Mouse (Mus musculus): ENCODE data around the gene Prss28. TPM values are rescaled to one million over a fixed set of nuclear protein-coding genes. Genes with fewer than 3 reads are reported as not detected.

Prss28 gene
- polyA plus RNA-seq, 1 experiment from 2014 or later, result not detected

DNA sequence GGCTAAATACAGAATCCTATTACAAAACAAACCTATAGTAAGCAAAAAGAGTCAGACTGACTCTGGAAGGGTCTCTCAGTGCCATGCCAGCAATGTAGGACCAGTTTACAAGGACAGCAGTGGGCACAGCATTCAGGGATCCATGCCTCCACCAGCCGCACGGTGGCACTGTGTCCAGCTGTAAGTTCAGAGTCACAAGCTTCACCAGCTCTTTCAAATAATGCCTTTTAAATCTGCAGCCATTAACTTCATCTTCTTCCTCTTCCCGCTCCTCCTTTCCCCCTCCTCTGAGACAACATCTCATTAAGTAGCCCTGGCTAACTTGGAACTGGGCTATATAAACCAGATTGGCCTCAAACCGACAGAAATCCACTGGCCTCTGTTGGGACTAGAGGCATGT lies 19.6 kb upstream of the Prss28 start:
- Histone ChIP-seq H3K9me3 (replicated peaks) (no peaks in the 10 kb centered on the region), H3K9ac (no peak overlapping the region), H3K4me2 (replicated peaks) (no peak overlapping the region), H3K27me3 (0 out of 2 replicates have a peak, but pooled peaks cover 2% of the 10 kb centered on the region), H3K4me1 (no peaks in the 10 kb centered on the region), H3K36me3 (no peaks in the 10 kb centered on the region), H3K4me3 (replicated peaks) (no peak overlapping the region), H3K27ac (replicated peaks) (no peak overlapping the region)
- WGBS, result 17% methylated on average over 4 of the region's 4 CpGs
- no peak for ATAC-seq (ENCODE audit: insufficient number of reproducible peaks, low FRiP score, low TSS enrichment, low read depth)

GRCm38 (mm10) chr17:25290411-25290810 lies 18.0 kb upstream of the Prss28 start:
- H3K4me1 ChIP-seq, result no peaks in the 10 kb centered on the region
- no peak overlapping the region for H3K9ac ChIP-seq
- H3K4me3 ChIP-seq (replicated peaks), result no peak overlapping the region
- no peak for ATAC-seq (ENCODE audit: insufficient number of reproducible peaks, low FRiP score, low TSS enrichment, low read depth)
- H3K9me3 ChIP-seq (replicated peaks), result no peaks in the 10 kb centered on the region
- H3K27me3 ChIP-seq, result 0 out of 2 replicates have a peak, but pooled peaks cover 2% of the 10 kb centered on the region
- 24% methylated on average over 4 of the region's 4 CpGs for WGBS
- H3K4me2 ChIP-seq (replicated peaks), result no peak overlapping the region
- no peaks in the 10 kb centered on the region for H3K36me3 ChIP-seq
- H3K27ac ChIP-seq (replicated peaks), result no peak overlapping the region

- H3K4me2 ChIP-seq (replicated peaks), result no peak overlapping the region
- no peaks in the 10 kb centered on the region for H3K36me3 ChIP-seq
- no peak overlapping the region for H3K9ac ChIP-seq
- 70% methylated on average over 5 of the region's 5 CpGs for WGBS
- no peaks in the 10 kb centered on the region for H3K4me1 ChIP-seq
- no peaks in the 10 kb centered on the region for H3K9me3 ChIP-seq (replicated peaks)
- ATAC-seq (ENCODE audit: insufficient number of reproducible peaks, low FRiP score, low TSS enrichment, low read depth), result no peak
- 0 out of 2 replicates have a peak, but pooled peaks cover 2% of the 10 kb centered on the region for H3K27me3 ChIP-seq
- H3K4me3 ChIP-seq (replicated peaks), result no peak overlapping the region
- no peak overlapping the region for H3K27ac ChIP-seq (replicated peaks)
Observed at GRCm38 (mm10) chr17:25293495-25293894, 15.0 kb upstream of the Prss28 start.

DNA sequence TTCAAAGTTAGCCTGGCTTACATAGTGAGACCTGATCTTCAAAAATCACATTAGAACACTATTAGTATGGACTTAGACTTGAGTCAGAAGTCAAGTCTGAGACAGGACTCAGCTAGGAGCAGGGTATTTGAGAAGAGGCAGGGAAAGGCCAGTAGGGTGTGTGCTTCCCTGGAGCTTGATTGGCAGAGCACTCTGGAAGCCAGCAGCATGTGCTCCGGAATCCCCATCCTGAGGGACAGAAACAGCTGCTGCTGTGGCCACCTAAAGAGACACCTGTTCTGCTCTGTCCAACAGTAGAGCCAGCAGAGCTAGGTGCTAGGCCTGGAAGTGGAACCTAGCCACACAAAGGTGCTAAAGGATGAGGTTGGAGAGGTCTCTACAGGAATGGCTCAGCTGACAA lies 14.3 kb upstream of the Prss28 start:
- no peak overlapping the region for H3K4me2 ChIP-seq (replicated peaks)
- H3K4me1 ChIP-seq, result no peaks in the 10 kb centered on the region
- no peak for ATAC-seq (ENCODE audit: insufficient number of reproducible peaks, low FRiP score, low TSS enrichment, low read depth)
- H3K36me3 ChIP-seq, result no peaks in the 10 kb centered on the region
- H3K4me3 ChIP-seq (replicated peaks), result no peak overlapping the region
- no peaks in the 10 kb centered on the region for H3K9me3 ChIP-seq (replicated peaks)
- H3K27me3 ChIP-seq, result 0 out of 2 replicates have a peak, but pooled peaks cover 2% of the 10 kb centered on the region
- no peak overlapping the region for H3K27ac ChIP-seq (replicated peaks)
- 44% methylated on average over 1 of the region's 1 CpGs for WGBS
- no peak overlapping the region for H3K9ac ChIP-seq

DNA sequence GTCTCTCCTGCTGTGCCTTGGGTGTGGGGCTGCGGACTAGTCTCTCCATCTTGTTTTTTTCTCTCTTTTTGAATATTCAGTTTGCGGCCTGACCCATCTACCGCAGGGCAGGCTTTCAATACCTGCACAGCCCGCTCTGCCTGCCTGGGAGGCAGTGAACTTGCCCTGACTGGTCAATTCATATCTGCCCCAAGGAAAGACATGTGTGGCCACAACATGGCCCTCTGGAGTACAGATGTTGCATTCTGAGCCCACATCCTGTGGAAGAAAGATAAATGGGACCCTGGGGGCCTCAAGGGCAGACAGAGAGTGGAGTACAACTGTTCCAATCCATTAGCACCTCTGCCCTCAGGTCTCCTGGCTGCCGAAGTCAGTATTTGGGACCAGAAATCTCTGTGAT lies 10.4 kb upstream of the Prss28 start, which contains the start of gene Prss34:
Gene Prss34 (plus strand): TSS at position 301 of the 400 bp plus-strand sequence.
- no peak within 1 kb of the TSS for H3K27ac ChIP-seq (replicated peaks)
- H3K4me2 ChIP-seq (replicated peaks), result no peak within 1 kb of the TSS
- WGBS, result 67% methylated on average over 5 of the region's 5 CpGs
- no peaks in the 10 kb centered on the region for H3K36me3 ChIP-seq
- no peak within 1 kb of the TSS for H3K9ac ChIP-seq
- no peak for ATAC-seq (ENCODE audit: insufficient number of reproducible peaks, low FRiP score, low TSS enrichment, low read depth)
- no peaks in the 10 kb centered on the region for H3K4me1 ChIP-seq
- H3K4me3 ChIP-seq (replicated peaks), result no peak within 1 kb of the TSS
- H3K27me3 ChIP-seq, result no peaks in the 10 kb centered on the region
- no peaks in the 10 kb centered on the region for H3K9me3 ChIP-seq (replicated peaks)

DNA sequence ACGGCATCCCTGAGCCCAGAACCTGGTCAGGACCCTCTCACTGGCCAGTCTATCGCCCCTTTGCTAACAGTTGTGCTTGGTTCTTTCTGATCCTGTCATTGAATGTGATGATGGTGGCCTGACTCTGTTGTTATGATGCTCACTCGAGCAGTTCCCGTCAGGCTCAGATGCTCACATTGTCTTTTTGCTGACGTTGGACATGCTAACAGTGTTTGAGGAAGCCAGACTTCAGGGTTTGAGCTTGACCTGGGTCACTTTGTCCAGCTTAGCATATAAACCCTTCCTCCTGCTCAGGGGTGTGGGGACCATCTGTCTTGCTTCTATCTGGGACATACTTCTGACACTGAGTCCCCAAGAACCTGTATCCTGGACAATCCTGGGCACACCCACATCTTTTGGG lies 9.9 kb downstream of the Prss28 start, which contains the start of gene Prss29:
Gene Prss29 (plus strand): TSS at position 301 of the 400 bp plus-strand sequence.
- no peak for ATAC-seq (ENCODE audit: insufficient number of reproducible peaks, low FRiP score, low TSS enrichment, low read depth)
- Histone ChIP-seq H3K9ac (no peak within 1 kb of the TSS), H3K27ac (replicated peaks) (no peak within 1 kb of the TSS), H3K36me3 (no peaks in the 10 kb centered on the region), H3K27me3 (no peaks in the 10 kb centered on the region), H3K4me2 (replicated peaks) (no peak within 1 kb of the TSS), H3K9me3 (replicated peaks) (no peaks in the 10 kb centered on the region), H3K4me1 (no peaks in the 10 kb centered on the region), H3K4me3 (replicated peaks) (no peak within 1 kb of the TSS)
- WGBS, result 81% methylated on average over 5 of the region's 5 CpGs

DNA sequence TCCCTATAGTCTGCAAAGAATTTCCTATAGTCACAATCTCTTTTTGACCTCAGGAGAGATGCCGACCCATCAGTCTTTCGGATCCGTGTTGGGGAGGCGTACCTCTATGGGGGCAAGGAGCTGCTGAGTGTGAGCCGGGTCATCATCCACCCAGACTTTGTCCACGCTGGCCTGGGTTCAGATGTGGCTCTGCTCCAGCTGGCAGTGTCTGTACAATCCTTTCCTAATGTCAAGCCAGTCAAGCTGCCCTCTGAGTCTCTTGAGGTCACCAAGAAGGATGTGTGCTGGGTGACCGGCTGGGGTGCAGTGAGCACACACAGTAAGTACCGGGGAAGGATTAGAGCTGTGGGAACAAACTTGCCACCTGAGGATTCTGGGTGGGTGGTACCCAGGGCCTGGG lies 12.4 kb downstream of the Prss28 start:
- H3K9me3 ChIP-seq (replicated peaks), result no peaks in the 10 kb centered on the region
- no peaks in the 10 kb centered on the region for H3K27me3 ChIP-seq
- no peaks in the 10 kb centered on the region for H3K36me3 ChIP-seq
- no peak overlapping the region for H3K27ac ChIP-seq (replicated peaks)
- 87% methylated on average over 8 of the region's 8 CpGs for WGBS
- no peak overlapping the region for H3K4me3 ChIP-seq (replicated peaks)
- H3K4me2 ChIP-seq (replicated peaks), result no peak overlapping the region
- no peak overlapping the region for H3K9ac ChIP-seq
- ATAC-seq (ENCODE audit: insufficient number of reproducible peaks, low FRiP score, low TSS enrichment, low read depth), result no peak
- H3K4me1 ChIP-seq, result no peaks in the 10 kb centered on the region

GRCm38 (mm10) chr17:25322930-25323329 lies 14.5 kb downstream of the Prss28 start:
- no peak overlapping the region for H3K4me3 ChIP-seq (replicated peaks)
- H3K9me3 ChIP-seq (replicated peaks), result no peaks in the 10 kb centered on the region
- no peaks in the 10 kb centered on the region for H3K4me1 ChIP-seq
- H3K27ac ChIP-seq (replicated peaks), result no peak overlapping the region
- WGBS, result 14% methylated on average over 2 of the region's 2 CpGs
- no peaks in the 10 kb centered on the region for H3K36me3 ChIP-seq
- H3K4me2 ChIP-seq (replicated peaks), result no peak overlapping the region
- no peaks in the 10 kb centered on the region for H3K27me3 ChIP-seq
- no peak for ATAC-seq (ENCODE audit: insufficient number of reproducible peaks, low FRiP score, low TSS enrichment, low read depth)
- no peak overlapping the region for H3K9ac ChIP-seq

DNA sequence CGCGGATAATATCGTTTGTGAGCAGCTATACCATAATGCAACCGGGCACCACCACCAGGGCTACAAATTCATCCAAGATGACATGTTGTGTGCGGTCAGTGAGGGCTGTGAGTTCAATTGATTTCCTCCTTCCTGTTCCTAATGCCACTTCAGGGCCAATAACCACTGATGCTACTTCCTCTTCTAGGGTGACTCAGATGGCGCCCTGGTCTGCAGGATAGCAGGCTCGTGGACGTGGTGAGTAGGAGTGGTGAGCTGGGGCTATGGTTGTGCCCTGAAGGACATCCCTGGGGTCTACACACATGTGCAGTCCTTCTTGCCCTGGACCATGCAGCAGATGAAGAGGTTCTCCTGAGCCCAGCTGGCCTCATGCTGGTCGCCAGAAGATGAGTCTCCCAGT lies 23.9 kb downstream of the Prss28 start:
- H3K9ac ChIP-seq, result no peak overlapping the region
- H3K9me3 ChIP-seq (replicated peaks), result no peaks in the 10 kb centered on the region
- H3K36me3 ChIP-seq, result no peaks in the 10 kb centered on the region
- WGBS, result 67% methylated on average over 9 of the region's 9 CpGs
- peaks cover 4% of the 10 kb centered on the region; the same call in 1 of the 2 replicates for H3K27me3 ChIP-seq
- no peak for ATAC-seq (ENCODE audit: insufficient number of reproducible peaks, low FRiP score, low TSS enrichment, low read depth)
- H3K27ac ChIP-seq (replicated peaks), result no peak overlapping the region
- no peaks in the 10 kb centered on the region for H3K4me1 ChIP-seq
- H3K4me2 ChIP-seq (replicated peaks), result no peak overlapping the region
- H3K4me3 ChIP-seq (replicated peaks), result no peak overlapping the region

GRCm38 (mm10) chr17:25333943-25334342 lies 25.5 kb downstream of the Prss28 start:
- Histone ChIP-seq H3K4me1 (no peaks in the 10 kb centered on the region), H3K9me3 (replicated peaks) (no peaks in the 10 kb centered on the region), H3K36me3 (no peaks in the 10 kb centered on the region), H3K4me3 (replicated peaks) (no peak overlapping the region), H3K9ac (no peak overlapping the region), H3K27ac (replicated peaks) (no peak overlapping the region), H3K4me2 (replicated peaks) (no peak overlapping the region), H3K27me3 (peaks cover 4% of the 10 kb centered on the region; the same call in 1 of the 2 replicates)
- no peak for ATAC-seq (ENCODE audit: insufficient number of reproducible peaks, low FRiP score, low TSS enrichment, low read depth)
- under 1% methylated on average over 8 of the region's 8 CpGs for WGBS

DNA sequence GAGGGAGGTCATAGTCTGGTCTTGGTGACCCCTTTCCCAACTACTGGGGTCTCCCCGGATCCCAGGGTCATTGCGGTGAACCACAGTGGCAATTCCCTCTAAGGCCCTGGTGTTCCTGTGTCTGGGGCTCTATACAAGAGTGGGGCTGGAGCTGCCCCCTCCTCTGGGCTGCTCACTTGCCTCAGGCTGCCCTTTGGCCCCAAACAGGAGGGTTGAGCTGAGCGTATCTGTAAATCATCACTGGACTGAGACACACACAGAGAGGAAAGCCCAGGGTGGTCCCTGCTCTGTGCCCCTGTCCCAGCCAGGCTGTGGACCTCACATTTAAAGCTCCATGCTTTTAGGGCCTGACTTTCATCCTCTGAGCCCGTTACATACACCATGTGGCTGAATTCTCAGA lies 29.8 kb downstream of the Prss28 start:
- no peaks in the 10 kb centered on the region for H3K27me3 ChIP-seq
- H3K27ac ChIP-seq (replicated peaks), result no peak overlapping the region
- 77% methylated on average over 4 of the region's 4 CpGs for WGBS
- H3K36me3 ChIP-seq, result no peaks in the 10 kb centered on the region
- no peak overlapping the region for H3K4me3 ChIP-seq (replicated peaks)
- H3K9ac ChIP-seq, result no peak overlapping the region
- H3K9me3 ChIP-seq (replicated peaks), result no peaks in the 10 kb centered on the region
- H3K4me2 ChIP-seq (replicated peaks), result no peak overlapping the region
- ATAC-seq (ENCODE audit: insufficient number of reproducible peaks, low FRiP score, low TSS enrichment, low read depth), result no peak
- no peaks in the 10 kb centered on the region for H3K4me1 ChIP-seq

DNA sequence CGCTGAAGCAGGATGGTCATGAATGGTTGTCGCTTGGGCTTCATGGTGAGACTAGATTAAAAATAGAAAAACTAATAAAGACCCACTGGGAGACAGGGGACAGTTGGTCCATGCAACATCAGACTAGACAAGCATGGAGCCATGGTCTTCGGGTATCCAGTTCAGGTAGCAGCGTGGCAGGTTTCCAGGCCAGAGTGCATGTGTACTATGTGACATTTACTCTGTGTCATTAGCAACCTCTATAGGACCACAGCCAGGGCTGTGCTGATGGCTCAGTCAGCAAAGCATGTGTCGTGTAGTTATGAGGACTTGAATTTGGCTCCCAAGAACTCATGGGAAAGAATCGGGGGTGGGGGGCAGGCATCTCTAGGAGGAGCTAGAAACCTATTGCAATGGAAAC lies 31.6 kb downstream of the Prss28 start:
- Histone ChIP-seq H3K9me3 (replicated peaks) (no peaks in the 10 kb centered on the region), H3K9ac (no peak overlapping the region), H3K36me3 (no peaks in the 10 kb centered on the region), H3K27me3 (no peaks in the 10 kb centered on the region), H3K4me3 (replicated peaks) (no peak overlapping the region), H3K27ac (replicated peaks) (no peak overlapping the region), H3K4me1 (no peaks in the 10 kb centered on the region), H3K4me2 (replicated peaks) (no peak overlapping the region)
- no peak for ATAC-seq (ENCODE audit: insufficient number of reproducible peaks, low FRiP score, low TSS enrichment, low read depth)
- 88% methylated on average over 6 of the region's 6 CpGs for WGBS
